Mouse (Mus musculus) intestine, postnatal 0 days (tissue): Measurements from ENCODE around the gene Ms4a10. TPM values are rescaled to one million over a fixed set of nuclear protein-coding genes. Genes with fewer than 3 reads are reported as not detected.

Source experiments
- ATAC-seq: fragments of 200-750 bp; cut with Nextera tagmentation; 2 replicates; pipeline ENCODE4 v1.8.0; 2017; ENCODE audit warnings: mild to moderate bottlenecking, moderate TSS enrichment, moderate library complexity
- H3K27ac ChIP-seq: fragments of 300-500 bp; sonication (generic); 2 replicates; pipeline ENCODE4 v1.5.1; 2014; ENCODE audit warnings: mild to moderate bottlenecking, low read depth, low read length, moderate library complexity
- H3K27me3 ChIP-seq: fragments of 300-500 bp; sonication (generic); replicated peaks from 2 replicates; pipeline ENCODE4 v1.6.1; 2014; ENCODE audit warnings: low read length, mixed read lengths; ENCODE audit not compliant: control insufficient read depth, insufficient read depth
- H3K36me3 ChIP-seq: fragments of 300-500 bp; sonication (generic); 2 replicates; pipeline ENCODE4 v1.6.1; 2014; ENCODE audit warnings: mild to moderate bottlenecking, moderate library complexity; ENCODE audit not compliant: control insufficient read depth, insufficient read depth
- H3K4me1 ChIP-seq: fragments of 300-500 bp; sonication (generic); replicated peaks from 2 replicates; pipeline ENCODE4 v1.6.1; 2014; ENCODE audit warnings: antibody characterized with exemption, low read length, mixed read lengths; ENCODE audit not compliant: control insufficient read depth, insufficient read depth
- H3K4me2 ChIP-seq: fragments of 300-500 bp; sonication (generic); replicated peaks from 2 replicates; pipeline ENCODE4 v1.6.1; 2014; ENCODE audit warnings: low read depth, mild to moderate bottlenecking, moderate library complexity
- H3K4me3 ChIP-seq: fragments of 300-500 bp; sonication (generic); 2 replicates; pipeline ENCODE4 v1.5.1; 2014; ENCODE audit warnings: low read depth, low read length
- H3K9ac ChIP-seq: fragments of 300-500 bp; sonication (generic); 2 replicates; pipeline ENCODE4 v1.6.1; 2014; ENCODE audit warnings: mild to moderate bottlenecking, low read depth, low read length
- H3K9me3 ChIP-seq: fragments of 300-500 bp; sonication (generic); 2 replicates; pipeline ENCODE4 v1.6.1; 2016; ENCODE audit warnings: mixed run types; ENCODE audit not compliant: control insufficient read depth
- CTCF ChIP-seq: sonication (generic); IDR thresholded peaks from 2 replicates; pipeline ENCODE4 v1.5.1; 2016; ENCODE audit warnings: low read depth, mild to moderate bottlenecking, control low read depth, antibody characterized with exemption, moderate library complexity
- WGBS: fragments of 180-500 bp; shearing (Covaris S2); extraction: QIAGEN DNeasy Blood & Tissue Kit; methylation state at CpG from one replicate; pipeline ENCODE4 v1.1.7; 2014; 5-methylcytosine and 5-hydroxymethylcytosine counted together
- polyA plus RNA-seq: library from polyadenylated mRNA; unstranded; fragments of >200 nt; fragmentation: Nextera tagmentation; extraction: Ambion mirVana; gene quantifications from 2 replicates; pipeline ENCODE4 v1.2.1, GENCODE M21; 2015

Gene Ms4a10
- polyA plus RNA-seq, 1 experiment from 2014 or later, result 854 TPM

DNA sequence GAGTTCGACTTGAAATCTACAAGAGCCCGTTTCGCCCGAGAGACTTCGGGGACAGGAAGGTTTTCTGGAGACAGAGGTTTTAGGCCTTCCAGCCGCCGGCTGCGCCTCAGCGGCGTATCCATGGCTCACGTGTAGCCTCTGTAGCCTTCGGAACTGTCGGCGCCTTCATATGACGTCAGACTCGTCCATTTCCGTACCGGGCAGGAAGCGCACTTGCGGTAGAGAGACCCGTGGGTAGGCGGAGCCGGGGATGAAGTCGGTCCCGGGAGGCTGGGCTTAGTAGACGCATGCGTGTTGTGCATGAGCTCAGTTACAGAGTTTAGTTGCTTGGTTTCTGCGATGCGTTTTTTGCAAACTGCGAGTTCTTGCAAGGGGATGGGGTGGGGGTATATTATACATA is 25.4 kb downstream of the Ms4a10 start, which contains the start of gene Ccdc86:
Gene Ccdc86 (minus strand): TSS at position 155 of the 400 bp plus-strand sequence.
- under 1% methylated on average over 30 of the region's 30 CpGs for WGBS
- H3K4me1 ChIP-seq, result 0 out of 2 replicates have a peak, but pooled peaks cover 8% of the 10 kb centered on the region
- peaks cover 15% of the 10 kb centered on the region; the same call in 1 of the 2 replicates for H3K36me3 ChIP-seq
- H3K4me3 ChIP-seq, result peak within 1 kb of the TSS; percentile 73
- no peaks in the 10 kb centered on the region for H3K9me3 ChIP-seq
- peak within 1 kb of the TSS; percentile 87 for H3K4me2 ChIP-seq
- H3K27me3 ChIP-seq, result no peaks in the 10 kb centered on the region
- H3K9ac ChIP-seq, result peak within 1 kb of the TSS; percentile 84
- no peak for TF ChIP-seq CTCF
- peak; percentile 98 for ATAC-seq
- peak within 1 kb of the TSS; percentile 57 for H3K27ac ChIP-seq

DNA sequence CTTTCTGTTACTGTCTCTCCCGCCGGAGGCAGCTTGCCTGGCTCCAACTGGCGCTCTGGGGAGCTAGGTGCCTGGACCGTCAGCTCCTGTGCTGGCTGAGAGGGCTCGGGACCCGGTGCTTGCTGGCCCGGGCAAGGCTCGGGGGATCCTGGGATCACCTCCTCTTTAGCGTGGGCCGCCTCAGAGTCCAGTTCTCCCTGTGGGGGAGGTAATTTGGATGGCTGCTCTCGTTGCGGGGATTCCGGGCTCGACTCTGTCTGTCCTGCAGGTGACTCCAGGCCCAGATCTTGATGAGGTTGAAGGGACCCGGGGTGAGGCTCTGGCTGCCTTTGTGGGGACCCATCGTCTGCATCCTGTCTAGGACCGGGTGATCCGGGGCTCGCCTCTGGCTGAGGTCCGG is 26.1 kb downstream of the Ms4a10 start:
- no peaks in the 10 kb centered on the region for H3K27me3 ChIP-seq
- WGBS, result under 1% methylated on average over 20 of the region's 20 CpGs
- ATAC-seq, result peak; percentile 4; the same call in 1 of the 2 replicates
- peaks cover 22% of the 10 kb centered on the region; the same call in 1 of the 2 replicates for H3K36me3 ChIP-seq
- TF ChIP-seq CTCF, result no peak
- H3K4me3 ChIP-seq, result peak overlapping the region; percentile 73
- H3K9me3 ChIP-seq, result no peaks in the 10 kb centered on the region
- H3K27ac ChIP-seq, result peak overlapping the region; percentile 57
- H3K4me2 ChIP-seq, result peak overlapping the region; percentile 87
- 0 out of 2 replicates have a peak, but pooled peaks cover 8% of the 10 kb centered on the region for H3K4me1 ChIP-seq
- peak overlapping the region; percentile 84 for H3K9ac ChIP-seq

- peak overlapping the region; percentile 73 for H3K4me3 ChIP-seq
- 77% methylated on average over 5 of the region's 5 CpGs for WGBS
- H3K27me3 ChIP-seq, result no peaks in the 10 kb centered on the region
- TF ChIP-seq CTCF, result no peak
- peaks cover 33% of the 10 kb centered on the region for H3K36me3 ChIP-seq
- peak overlapping the region; percentile 87 for H3K4me2 ChIP-seq
- H3K9me3 ChIP-seq, result no peaks in the 10 kb centered on the region
- no peak for ATAC-seq
- no peak overlapping the region for H3K27ac ChIP-seq
- H3K9ac ChIP-seq, result peak overlapping the region; percentile 84
- 0 out of 2 replicates have a peak, but pooled peaks cover 8% of the 10 kb centered on the region for H3K4me1 ChIP-seq
Measured at GRCm38 (mm10) chr19:10947219-10947618, 27.3 kb downstream of the Ms4a10 start.

DNA sequence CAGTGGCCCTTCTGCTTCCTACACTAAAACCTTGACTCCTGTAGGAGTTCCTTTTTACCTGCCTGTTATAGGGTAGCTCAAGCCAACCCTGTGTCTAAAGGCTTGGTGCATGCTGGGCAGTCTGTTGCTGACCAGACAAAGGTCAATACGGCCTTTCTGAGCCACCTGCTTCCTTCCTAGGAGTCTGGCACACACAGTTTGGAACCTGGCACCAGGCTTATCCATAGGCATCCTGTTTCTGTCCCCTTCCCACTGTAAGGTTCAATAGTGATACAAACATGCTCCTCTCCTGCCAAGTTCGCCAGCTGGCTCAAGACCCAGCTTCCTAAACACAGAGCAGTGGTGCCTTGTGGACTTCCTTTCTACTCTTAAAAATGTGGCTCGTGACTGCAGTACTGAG is 28.0 kb downstream of the Ms4a10 start:
- no peak for ATAC-seq
- Histone ChIP-seq H3K9ac (no peak overlapping the region), H3K27ac (no peak overlapping the region; the same call in 1 of the 2 replicates), H3K4me3 (no peak overlapping the region), H3K9me3 (no peaks in the 10 kb centered on the region), H3K36me3 (peaks cover 40% of the 10 kb centered on the region), H3K4me2 (peak overlapping the region; percentile 87; the same call in 1 of the 2 replicates), H3K4me1 (0 out of 2 replicates have a peak, but pooled peaks cover 8% of the 10 kb centered on the region), H3K27me3 (no peaks in the 10 kb centered on the region)
- no peak for TF ChIP-seq CTCF
- WGBS, result 75% methylated on average over 3 of the region's 3 CpGs

- ATAC-seq, result no peak
- H3K36me3 ChIP-seq, result peaks cover 40% of the 10 kb centered on the region
- no peak overlapping the region for H3K4me3 ChIP-seq
- no peak overlapping the region for H3K27ac ChIP-seq
- 83% methylated on average over 3 of the region's 3 CpGs for WGBS
- no peak overlapping the region for H3K4me2 ChIP-seq
- H3K9me3 ChIP-seq, result no peaks in the 10 kb centered on the region
- no peak for TF ChIP-seq CTCF
- no peaks in the 10 kb centered on the region for H3K27me3 ChIP-seq
- H3K9ac ChIP-seq, result no peak overlapping the region
- H3K4me1 ChIP-seq, result peaks cover 5% of the 10 kb centered on the region; the same call in 1 of the 2 replicates
Measured at GRCm38 (mm10) chr19:10943955-10944354, 30.5 kb downstream of the Ms4a10 start.

DNA sequence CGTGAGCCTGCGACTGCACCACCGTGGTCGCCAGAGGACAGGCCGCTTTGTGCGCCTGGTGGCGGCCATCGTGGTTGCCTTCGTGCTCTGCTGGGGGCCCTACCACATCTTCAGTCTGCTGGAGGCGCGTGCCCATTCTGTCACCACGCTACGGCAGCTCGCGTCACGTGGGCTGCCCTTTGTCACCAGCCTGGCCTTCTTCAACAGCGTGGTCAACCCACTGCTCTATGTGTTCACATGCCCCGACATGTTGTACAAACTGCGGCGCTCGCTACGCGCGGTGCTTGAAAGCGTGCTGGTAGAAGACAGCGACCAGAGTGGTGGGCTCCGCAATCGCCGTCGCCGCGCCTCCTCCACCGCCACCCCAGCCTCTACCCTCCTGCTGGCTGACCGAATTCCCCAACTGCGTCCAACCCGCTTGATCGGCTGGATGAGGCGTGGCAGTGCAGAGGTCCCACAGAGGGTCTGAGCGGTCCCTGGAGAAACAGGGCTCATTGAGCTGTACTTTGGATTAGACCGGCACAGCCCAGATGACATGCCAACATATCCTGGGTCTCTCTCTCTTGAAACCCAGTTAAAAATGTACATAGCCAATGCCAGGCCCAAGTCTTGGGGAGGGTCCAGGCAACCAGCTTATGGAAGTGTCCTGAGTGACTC is 33.5 kb downstream of the Ms4a10 start:
- Histone ChIP-seq H3K9ac (no peak overlapping the region), H3K4me2 (peak overlapping the region; percentile 57), H3K36me3 (peaks cover 40% of the 10 kb centered on the region), H3K4me3 (peak overlapping the region; percentile 21), H3K4me1 (no peaks in the 10 kb centered on the region; the same call in 1 of the 2 replicates), H3K27ac (no peak overlapping the region), H3K27me3 (no peaks in the 10 kb centered on the region), H3K9me3 (no peaks in the 10 kb centered on the region)
- ATAC-seq, result peak; percentile 55
- no peak for TF ChIP-seq CTCF
- 10% methylated on average over 40 of the region's 40 CpGs for WGBS
